Mouse (Mus musculus) limb, embryonic 12.5 days (tissue): ENCODE results near the gene Angptl6. TPM values are rescaled to one million over a fixed set of nuclear protein-coding genes. Genes with fewer than 3 reads are reported as not detected.

ENCODE experiments used
- ATAC-seq: fragments of 200-750 bp; cut with Nextera tagmentation; 2 replicates; pipeline ENCODE4 v1.8.0; 2017; ENCODE audit warnings: low read depth, moderate TSS enrichment; ENCODE audit not compliant: insufficient number of reproducible peaks, insufficient read depth, low FRiP score, low TSS enrichment
- H3K27ac ChIP-seq: fragments of 300-500 bp; sonication (generic); 2 replicates; pipeline ENCODE4 v1.5.1; 2016; ENCODE audit warnings: mild to moderate bottlenecking, moderate library complexity
- H3K27me3 ChIP-seq: fragments of 300-500 bp; sonication (generic); 2 replicates; pipeline ENCODE4 v1.6.1; 2016; ENCODE audit warnings: mild to moderate bottlenecking, moderate library complexity
- H3K36me3 ChIP-seq: fragments of 300-500 bp; sonication (generic); 2 replicates; pipeline ENCODE4 v1.6.1; 2016; ENCODE audit warnings: mild to moderate bottlenecking, moderate library complexity
- H3K4me1 ChIP-seq: fragments of 300-500 bp; sonication (generic); replicated peaks from 2 replicates; pipeline ENCODE4 v1.6.1; 2016
- H3K4me2 ChIP-seq: fragments of 300-500 bp; sonication (generic); 2 replicates; pipeline ENCODE4 v1.6.1; 2016; ENCODE audit warnings: mild to moderate bottlenecking, moderate library complexity
- H3K4me3 ChIP-seq: fragments of 300-500 bp; sonication (generic); replicated peaks from 2 replicates; pipeline ENCODE4 v1.5.1; 2016; ENCODE audit warnings: mild to moderate bottlenecking
- H3K9ac ChIP-seq: fragments of 300-500 bp; sonication (generic); replicated peaks from 2 replicates; pipeline ENCODE4 v1.6.1; 2016; ENCODE audit warnings: mild to moderate bottlenecking, moderate library complexity
- H3K9me3 ChIP-seq: fragments of 300-500 bp; sonication (generic); 2 replicates; pipeline ENCODE4 v1.6.1; 2016; ENCODE audit warnings: mild to moderate bottlenecking, moderate library complexity
- WGBS: fragments of 180-500 bp; shearing (Covaris S2); methylation state at CpG from one replicate; pipeline ENCODE4 v1.1.7; 2016; 5-methylcytosine and 5-hydroxymethylcytosine counted together
- polyA plus RNA-seq: library from polyadenylated mRNA; unstranded; fragments of >200 nt; fragmentation: Nextera tagmentation; extraction: Ambion mirVana; gene quantifications from 2 replicates; pipeline ENCODE4 v1.2.1, GENCODE M21; 2016

Angptl6 gene
- polyA plus RNA-seq, 1 experiment from 2014 or later: 2.3 TPM

DNA sequence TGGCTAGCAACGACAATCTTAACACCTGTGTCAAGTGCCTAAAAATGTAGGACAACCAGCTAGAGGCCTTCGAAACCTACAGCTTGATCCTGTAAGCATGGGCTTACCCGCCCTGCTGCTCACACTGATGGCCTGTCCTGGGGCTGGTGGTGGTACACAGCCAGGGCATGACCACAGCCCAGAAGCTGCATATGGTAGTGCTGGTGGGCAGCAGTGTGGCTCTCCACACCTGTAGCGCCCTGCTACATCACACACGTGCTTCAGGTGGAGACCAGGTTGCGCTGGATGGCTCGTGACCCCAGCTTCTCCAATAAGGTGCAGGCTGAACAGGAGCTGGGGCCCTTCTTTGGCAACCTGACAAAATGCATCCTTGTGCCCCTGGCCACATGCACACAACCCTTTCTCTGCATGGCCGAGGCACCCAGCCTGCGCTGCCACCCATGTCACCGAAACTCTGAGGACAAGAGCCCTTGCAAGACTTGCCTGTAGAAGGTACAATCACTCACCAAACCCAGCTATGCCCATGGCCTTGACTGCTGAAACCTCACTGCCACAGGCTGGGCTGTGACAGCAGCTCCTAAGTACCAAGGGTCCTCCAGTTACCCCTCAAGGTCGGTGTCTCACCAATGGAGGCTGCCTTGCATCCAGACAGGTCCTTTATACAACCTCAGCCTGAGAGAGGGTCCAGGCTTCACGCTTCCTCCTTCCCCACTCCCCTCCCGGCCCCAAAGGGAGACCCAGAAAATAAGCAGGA lies 14.2 kb upstream of the Angptl6 start:
- Histone ChIP-seq H3K9ac (no peak overlapping the region), H3K9me3 (no peaks in the 10 kb centered on the region), H3K36me3 (peaks cover 82% of the 10 kb centered on the region), H3K4me1 (peaks cover 17% of the 10 kb centered on the region), H3K27me3 (no peaks in the 10 kb centered on the region), H3K4me3 (no peak overlapping the region), H3K4me2 (no peak overlapping the region), H3K27ac (no peak overlapping the region)
- 83% methylated on average over 13 of the region's 13 CpGs for WGBS
- ATAC-seq: no peak

DNA sequence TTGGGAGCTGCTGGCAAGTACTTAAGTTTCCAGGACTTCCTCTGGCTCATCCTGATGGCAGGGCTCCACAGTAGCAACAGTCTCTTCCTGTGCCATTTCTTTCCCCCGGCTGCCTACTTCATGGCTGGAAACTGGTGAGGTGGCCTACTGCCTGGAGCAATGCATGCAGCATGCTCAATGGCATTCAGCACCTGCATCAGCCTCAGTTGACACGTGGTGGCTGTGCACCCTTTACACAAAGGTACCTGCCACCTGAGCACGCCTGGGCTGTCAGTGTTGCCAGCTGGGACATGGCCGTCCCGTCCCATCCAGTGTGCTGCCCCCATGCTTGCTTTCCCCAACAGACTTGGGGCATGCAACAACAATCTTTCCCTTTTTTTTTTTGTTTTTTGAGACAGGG lies 13.5 kb upstream of the Angptl6 start:
- Histone ChIP-seq H3K27ac (no peak overlapping the region), H3K4me2 (no peak overlapping the region), H3K27me3 (no peaks in the 10 kb centered on the region), H3K4me1 (peaks cover 17% of the 10 kb centered on the region), H3K9me3 (no peaks in the 10 kb centered on the region), H3K36me3 (peaks cover 82% of the 10 kb centered on the region), H3K9ac (no peak overlapping the region), H3K4me3 (no peak overlapping the region)
- no peak for ATAC-seq
- WGBS: 63% methylated on average over 5 of the region's 5 CpGs

- peaks cover 10% of the 10 kb centered on the region for H3K4me1 ChIP-seq
- no peak overlapping the region for H3K9ac ChIP-seq
- no peaks in the 10 kb centered on the region for H3K27me3 ChIP-seq
- no peak for ATAC-seq
- no peak overlapping the region for H3K4me2 ChIP-seq
- H3K36me3 ChIP-seq: peaks cover 81% of the 10 kb centered on the region
- H3K9me3 ChIP-seq: no peaks in the 10 kb centered on the region
- WGBS: 75% methylated on average over 5 of the region's 5 CpGs
- H3K27ac ChIP-seq: no peak overlapping the region
- no peak overlapping the region for H3K4me3 ChIP-seq
These were observed 12.7 kb upstream of the Angptl6 start for GRCm38 (mm10) chr9:20892104-20892653.

GRCm38 (mm10) chr9:20891339-20892103 lies 12.0 kb upstream of the Angptl6 start:
- WGBS: 81% methylated on average over 26 of the region's 26 CpGs
- no peaks in the 10 kb centered on the region for H3K27me3 ChIP-seq
- no peak overlapping the region for H3K9ac ChIP-seq
- H3K27ac ChIP-seq: no peak overlapping the region
- ATAC-seq: no peak
- peaks cover 74% of the 10 kb centered on the region for H3K36me3 ChIP-seq
- H3K4me2 ChIP-seq: no peak overlapping the region
- H3K4me3 ChIP-seq: no peak overlapping the region
- peaks cover 5% of the 10 kb centered on the region for H3K4me1 ChIP-seq
- no peaks in the 10 kb centered on the region for H3K9me3 ChIP-seq

- Histone ChIP-seq H3K4me3 (no peak overlapping the region), H3K9me3 (no peaks in the 10 kb centered on the region), H3K27me3 (no peaks in the 10 kb centered on the region), H3K27ac (no peak overlapping the region), H3K4me2 (no peak overlapping the region), H3K36me3 (peaks cover 63% of the 10 kb centered on the region), H3K9ac (no peak overlapping the region), H3K4me1 (peaks cover 5% of the 10 kb centered on the region)
- WGBS: 94% methylated on average over 5 of the region's 5 CpGs
- no peak for ATAC-seq
These were observed 10.9 kb upstream of the Angptl6 start for GRCm38 (mm10) chr9:20890411-20890810.

- Histone ChIP-seq H3K27ac (no peak overlapping the region), H3K9ac (no peak overlapping the region; the same call in 1 of the 2 replicates), H3K4me2 (peak overlapping the region; percentile 73), H3K36me3 (peaks cover 53% of the 10 kb centered on the region), H3K27me3 (no peaks in the 10 kb centered on the region), H3K9me3 (peaks cover 6% of the 10 kb centered on the region; the same call in 1 of the 2 replicates), H3K4me1 (peaks cover 5% of the 10 kb centered on the region), H3K4me3 (peak overlapping the region; percentile 94)
- no peak for ATAC-seq
- 85% methylated on average over 29 of the region's 29 CpGs for WGBS
These were observed 9.9 kb upstream of the Angptl6 start for GRCm38 (mm10) chr9:20889185-20890141.

GRCm38 (mm10) chr9:20888386-20888765 lies 8.8 kb upstream of the Angptl6 start:
- WGBS: 0% methylated on average over 30 of the region's 30 CpGs
- no peaks in the 10 kb centered on the region for H3K27me3 ChIP-seq
- ATAC-seq: peak; percentile 28; the same call in 1 of the 2 replicates

GRCm38 (mm10) chr9:20887704-20888385 lies 8.3 kb upstream of the Angptl6 start, which contains the start of gene Ppan:
Gene Ppan, plus strand, starts transcription at chr9:20888175.
- Histone ChIP-seq H3K36me3 (peaks cover 37% of the 10 kb centered on the region), H3K27me3 (no peaks in the 10 kb centered on the region), H3K4me3 (peak within 1 kb of the TSS; percentile 94), H3K4me1 (peaks cover 5% of the 10 kb centered on the region), H3K4me2 (peak within 1 kb of the TSS; percentile 73), H3K27ac (peak within 1 kb of the TSS; percentile 93), H3K9ac (peak within 1 kb of the TSS; percentile 85), H3K9me3 (peaks cover 6% of the 10 kb centered on the region; the same call in 1 of the 2 replicates)
- peak; percentile 88 for ATAC-seq
- WGBS: under 1% methylated on average over 43 of the region's 43 CpGs

More at GRCm38 (mm10) chr9:20888386-20888765, 8.8 kb upstream of the Angptl6 start:
- H3K9ac ChIP-seq: peak overlapping the region; percentile 85
- H3K27ac ChIP-seq: peak overlapping the region; percentile 93
- H3K36me3 ChIP-seq: peaks cover 43% of the 10 kb centered on the region
- peaks cover 6% of the 10 kb centered on the region; the same call in 1 of the 2 replicates for H3K9me3 ChIP-seq
- H3K4me1 ChIP-seq: peaks cover 5% of the 10 kb centered on the region
- H3K4me2 ChIP-seq: peak overlapping the region; percentile 73
- H3K4me3 ChIP-seq: peak overlapping the region; percentile 94

- peaks cover 31% of the 10 kb centered on the region for H3K36me3 ChIP-seq
- H3K4me2 ChIP-seq: peak overlapping the region; percentile 73
- H3K4me3 ChIP-seq: no peak overlapping the region
- no peak overlapping the region for H3K27ac ChIP-seq
- H3K27me3 ChIP-seq: no peaks in the 10 kb centered on the region
- WGBS: 83% methylated on average over 6 of the region's 6 CpGs
- no peak for ATAC-seq
- no peak overlapping the region for H3K9ac ChIP-seq
- peaks cover 6% of the 10 kb centered on the region; the same call in 1 of the 2 replicates for H3K9me3 ChIP-seq
- H3K4me1 ChIP-seq: peaks cover 5% of the 10 kb centered on the region
These were observed 7.7 kb upstream of the Angptl6 start for GRCm38 (mm10) chr9:20887191-20887590.

DNA sequence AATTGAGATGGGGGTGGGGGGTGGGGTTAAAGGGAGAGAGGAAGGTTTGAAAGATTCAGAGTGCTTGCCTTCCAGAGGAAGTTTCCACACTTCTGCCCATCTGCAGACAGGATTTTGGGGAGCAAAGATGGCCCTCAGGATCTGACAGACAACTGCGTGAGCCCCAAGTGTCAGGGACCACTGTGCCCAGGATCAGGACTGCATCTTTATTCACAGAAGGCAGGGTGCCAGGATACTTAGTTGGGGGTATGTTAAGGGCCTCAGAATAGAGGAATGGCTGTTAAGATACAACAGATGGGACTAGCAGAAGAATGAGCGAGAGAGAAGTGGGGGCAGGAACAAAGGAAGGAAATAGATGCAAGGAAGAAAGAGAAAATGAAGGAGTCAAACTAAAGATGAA lies 7.0 kb upstream of the Angptl6 start:
- WGBS: 96% methylated on average over 2 of the region's 2 CpGs
- peaks cover 5% of the 10 kb centered on the region for H3K4me1 ChIP-seq
- no peak overlapping the region for H3K4me3 ChIP-seq
- peaks cover 24% of the 10 kb centered on the region for H3K36me3 ChIP-seq
- H3K4me2 ChIP-seq: no peak overlapping the region
- no peaks in the 10 kb centered on the region for H3K27me3 ChIP-seq
- peaks cover 6% of the 10 kb centered on the region; the same call in 1 of the 2 replicates for H3K9me3 ChIP-seq
- H3K27ac ChIP-seq: no peak overlapping the region
- no peak overlapping the region for H3K9ac ChIP-seq
- ATAC-seq: no peak
